Mouse (Mus musculus) heart, postnatal 0 days (tissue): ENCODE measurements around the gene Gmfg. TPM values are rescaled to one million over a fixed set of nuclear protein-coding genes. Genes with fewer than 3 reads are reported as not detected.

Source experiments
- ATAC-seq: fragments of 200-750 bp; cut with Nextera tagmentation; 2 replicates; pipeline ENCODE4 v1.8.0; 2017; ENCODE audit warnings: low read depth, moderate number of reproducible peaks, moderate library complexity; ENCODE audit not compliant: insufficient read depth
- DNase-seq: peaks from one replicate; pipeline ENCODE4 v3.0.0-alpha.2; 2016; ENCODE audit warnings: low spot score
- H3K27ac ChIP-seq: fragments of 300-500 bp; sonication (generic); 2 replicates; pipeline ENCODE4 v1.5.1; 2014; ENCODE audit warnings: low read depth, mild to moderate bottlenecking
- H3K27me3 ChIP-seq: fragments of 300-500 bp; sonication (generic); 2 replicates; pipeline ENCODE4 v1.6.1; 2014; ENCODE audit warnings: low read length, mixed read lengths; ENCODE audit not compliant: control insufficient read depth, insufficient read depth
- H3K36me3 ChIP-seq: fragments of 300-500 bp; sonication (generic); replicated peaks from 2 replicates; pipeline ENCODE4 v1.6.1; 2014; ENCODE audit warnings: low read length, mixed read lengths; ENCODE audit not compliant: control insufficient read depth, insufficient read depth
- H3K4me1 ChIP-seq: fragments of 300-500 bp; sonication (generic); 2 replicates; pipeline ENCODE4 v1.6.1; 2014; ENCODE audit warnings: antibody characterized with exemption; ENCODE audit not compliant: control insufficient read depth, insufficient read depth
- H3K4me2 ChIP-seq: fragments of 300-500 bp; sonication (generic); 2 replicates; pipeline ENCODE4 v1.6.1; 2014; ENCODE audit warnings: low read depth, mild to moderate bottlenecking, low read length, moderate library complexity
- H3K4me3 ChIP-seq: fragments of 300-500 bp; sonication (generic); 2 replicates; pipeline ENCODE4 v1.5.1; 2014; ENCODE audit warnings: low read depth, low read length
- H3K9ac ChIP-seq: fragments of 300-500 bp; sonication (generic); replicated peaks from 2 replicates; pipeline ENCODE4 v1.6.1; 2014; ENCODE audit warnings: low read depth, low read length, mixed read lengths
- H3K9me3 ChIP-seq: fragments of 300-500 bp; sonication (generic); replicated peaks from 2 replicates; pipeline ENCODE4 v1.6.1; 2016; ENCODE audit warnings: low read length; ENCODE audit not compliant: control insufficient read depth
- CTCF ChIP-seq: IDR thresholded peaks from 2 replicates; pipeline ENCODE4 v1.5.1; 2016; ENCODE audit warnings: antibody characterized with exemption, control low read depth, low read depth
- EP300 ChIP-seq: IDR thresholded peaks from 2 replicates; pipeline ENCODE4 v1.6.1; 2016; ENCODE audit warnings: antibody characterized with exemption, low read depth
- WGBS: fragments of 180-500 bp; shearing (Covaris S2); extraction: QIAGEN DNeasy Blood & Tissue Kit; methylation state at CpG from one replicate; pipeline ENCODE4 v1.1.7; 2014; 5-methylcytosine and 5-hydroxymethylcytosine counted together
- polyA plus RNA-seq: library from polyadenylated mRNA; unstranded; fragments of >200 nt; fragmentation: Nextera tagmentation; extraction: Ambion mirVana; gene quantifications from 2 replicates; pipeline ENCODE4 v1.2.1, GENCODE M21; 2015
- total RNA-seq: library from RNA; depleted of rRNA; stranded (reverse); fragments of >200 nt; gene quantifications from 2 replicates; pipeline ENCODE4 v1.2.3, GENCODE M21; 2014; ENCODE audit warnings: low replicate concordance; rRNA removed

Gene Gmfg
- total and polyA plus RNA-seq, 2 experiments from 2014 or later, result 1.5 to 8.9 TPM

DNA sequence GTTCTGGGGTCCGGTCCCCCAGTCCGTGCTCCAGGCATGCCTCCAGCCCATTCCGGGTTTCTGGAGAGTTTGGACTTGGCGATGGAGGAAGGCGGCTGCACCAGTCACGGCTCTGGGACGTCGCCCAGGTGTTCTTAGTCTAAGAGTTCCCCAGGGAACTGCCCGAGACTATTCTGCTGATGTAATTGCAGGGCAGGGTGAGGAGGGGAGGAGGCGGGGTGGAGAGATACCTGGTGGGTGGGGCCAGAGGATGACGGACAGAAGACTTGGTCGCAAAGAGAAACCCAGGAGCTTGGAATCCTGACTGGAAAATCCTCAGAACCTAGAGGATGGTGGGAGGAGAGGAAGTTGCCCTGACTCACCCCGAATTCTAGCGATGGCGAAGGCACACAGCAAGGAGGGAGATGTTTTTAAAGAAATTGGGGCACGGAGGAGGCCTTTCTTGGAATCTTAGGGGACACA lies 50.8 kb downstream of the Gmfg start:
- no peaks in the 10 kb centered on the region for H3K36me3 ChIP-seq
- H3K27ac ChIP-seq, result no peak overlapping the region
- no peaks in the 10 kb centered on the region for H3K27me3 ChIP-seq
- DNase-seq (no peak), ATAC-seq (no peak)
- H3K4me1 ChIP-seq, result no peaks in the 10 kb centered on the region
- H3K9ac ChIP-seq, result no peak overlapping the region
- no peaks in the 10 kb centered on the region for H3K9me3 ChIP-seq
- H3K4me3 ChIP-seq, result no peak overlapping the region
- TF ChIP-seq EP300 (no peak), CTCF (no peak)
- 0 out of 2 replicates have a peak overlapping the region, but pooled peaks have one; percentile 10 for H3K4me2 ChIP-seq
- WGBS, result 6% methylated on average over 16 of the region's 16 CpGs

DNA sequence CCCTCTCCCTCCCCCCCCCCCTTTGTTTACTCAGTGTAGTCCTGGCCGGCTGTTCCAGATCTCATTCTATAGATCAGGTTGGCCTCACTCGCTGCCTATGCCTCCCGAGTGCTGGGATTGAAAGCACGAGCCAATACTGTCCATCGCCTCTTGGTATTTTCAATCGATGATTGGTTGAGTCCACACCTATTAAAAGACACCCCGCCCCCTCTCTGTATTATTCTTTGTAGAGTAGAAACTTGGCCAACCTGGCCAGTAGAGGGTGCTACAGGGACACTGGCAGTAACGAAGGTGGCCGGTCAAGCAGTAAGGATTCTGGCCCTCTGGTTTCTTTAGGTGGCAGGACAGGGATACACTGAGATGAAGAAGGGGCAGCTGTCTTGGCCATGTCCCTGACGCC lies 53.2 kb downstream of the Gmfg start:
- Histone ChIP-seq H3K4me1 (no peaks in the 10 kb centered on the region), H3K27me3 (no peaks in the 10 kb centered on the region), H3K4me3 (no peak overlapping the region), H3K9me3 (no peaks in the 10 kb centered on the region), H3K4me2 (no peak overlapping the region), H3K27ac (no peak overlapping the region), H3K9ac (no peak overlapping the region), H3K36me3 (no peaks in the 10 kb centered on the region)
- ATAC-seq, result no peak
- DNase-seq, result peak; percentile 25
- TF ChIP-seq EP300, result no peak
- peak; percentile 64 for TF ChIP-seq CTCF
- WGBS, result 2% methylated on average over 10 of the region's 10 CpGs

DNA sequence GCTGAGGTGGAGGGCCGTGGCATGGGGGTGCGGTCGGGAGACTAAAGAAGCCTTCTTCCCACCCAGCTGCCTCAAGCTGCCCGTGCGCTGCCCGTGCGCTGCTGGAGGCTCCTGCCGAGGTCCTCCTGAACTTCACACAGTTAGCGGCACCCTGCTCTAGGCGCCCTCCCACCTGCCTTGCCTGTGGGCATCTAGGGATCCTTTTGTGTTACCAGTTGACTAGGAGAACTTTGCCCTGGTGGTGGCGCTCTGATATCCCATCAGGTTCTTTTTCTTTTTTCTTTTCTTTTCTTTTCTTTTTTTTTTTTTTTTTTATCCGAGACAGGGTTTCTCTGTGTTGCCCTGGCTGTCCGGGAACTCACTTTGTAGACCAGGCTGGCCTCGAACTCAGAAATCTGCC lies 53.7 kb downstream of the Gmfg start:
- Histone ChIP-seq H3K27ac (no peak overlapping the region), H3K4me1 (no peaks in the 10 kb centered on the region), H3K4me3 (no peak overlapping the region), H3K9me3 (no peaks in the 10 kb centered on the region), H3K4me2 (no peak overlapping the region), H3K36me3 (no peaks in the 10 kb centered on the region), H3K27me3 (no peaks in the 10 kb centered on the region), H3K9ac (no peak overlapping the region)
- 30% methylated on average over 14 of the region's 14 CpGs for WGBS
- TF ChIP-seq EP300 (no peak), CTCF (no peak)
- ATAC-seq (no peak), DNase-seq (no peak)

DNA sequence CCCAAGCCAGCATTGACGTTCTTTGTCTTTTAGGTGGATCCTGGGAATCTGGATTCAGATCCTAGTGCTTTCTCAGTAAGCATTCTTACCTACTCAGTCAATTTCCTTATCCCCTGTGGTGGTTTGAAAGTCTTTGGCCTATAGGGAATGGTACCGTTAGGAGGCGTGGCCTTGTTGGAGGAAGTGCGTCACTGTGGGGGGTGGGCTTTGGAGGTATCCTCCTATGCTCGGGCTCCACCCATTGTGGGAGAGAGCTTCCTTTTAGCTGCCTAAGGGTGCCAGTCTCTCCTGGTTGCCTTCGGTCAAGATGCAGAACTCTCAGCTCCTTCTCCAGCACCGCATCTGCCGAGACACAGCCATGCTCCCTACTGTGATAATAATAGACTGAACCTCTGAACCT lies 55.1 kb downstream of the Gmfg start:
- Histone ChIP-seq H3K9ac (no peak overlapping the region), H3K27me3 (no peaks in the 10 kb centered on the region), H3K4me1 (no peaks in the 10 kb centered on the region), H3K4me3 (no peak overlapping the region), H3K27ac (no peak overlapping the region), H3K4me2 (no peak overlapping the region), H3K36me3 (no peaks in the 10 kb centered on the region), H3K9me3 (no peaks in the 10 kb centered on the region)
- DNase-seq (no peak), ATAC-seq (no peak)
- 78% methylated on average over 8 of the region's 8 CpGs for WGBS
- TF ChIP-seq CTCF (no peak), EP300 (no peak)

DNA sequence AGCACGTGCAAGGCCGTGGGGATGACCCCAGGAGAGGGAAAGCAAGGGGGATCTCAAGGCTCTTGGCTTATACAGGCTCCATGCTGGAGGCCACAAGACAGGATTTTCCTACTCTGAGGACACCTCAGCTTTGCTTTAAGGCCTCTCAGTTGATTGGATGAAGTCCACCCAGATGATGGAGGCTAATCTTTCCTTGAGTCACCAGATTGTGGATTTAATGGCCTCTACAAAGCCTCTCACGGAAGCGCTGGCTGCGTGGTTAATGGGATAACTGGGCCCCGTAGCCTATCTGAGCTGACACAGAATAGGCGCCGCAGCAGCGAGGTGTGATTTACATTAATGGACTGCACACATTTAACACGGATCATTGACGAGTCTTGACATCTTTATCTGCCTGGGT lies 58.2 kb downstream of the Gmfg start:
- TF ChIP-seq EP300, result no peak
- no peak for TF ChIP-seq CTCF
- no peaks in the 10 kb centered on the region for H3K9me3 ChIP-seq
- H3K27me3 ChIP-seq, result no peaks in the 10 kb centered on the region
- no peak for ATAC-seq
- H3K4me3 ChIP-seq, result no peak overlapping the region
- WGBS, result 69% methylated on average over 11 of the region's 11 CpGs
- no peak overlapping the region for H3K4me2 ChIP-seq
- H3K27ac ChIP-seq, result no peak overlapping the region
- H3K4me1 ChIP-seq, result no peaks in the 10 kb centered on the region
- no peaks in the 10 kb centered on the region for H3K36me3 ChIP-seq
- no peak for DNase-seq
- no peak overlapping the region for H3K9ac ChIP-seq

Other genes starting within 250 kb of the Gmfg start
- 6.5 and 18.2 TPM in 2 replicates for gene Eid2, start 169.6 kb upstream of the Gmfg start, total RNA-seq
- 1.4 and 1.6 TPM in 2 replicates for gene Eid2, start 169.6 kb upstream of the Gmfg start, polyA plus RNA-seq
- gene Eid2b, start 159.7 kb upstream of the Gmfg start, total RNA-seq, result 4.4 and 13.0 TPM in 2 replicates
- gene Eid2b, start 159.7 kb upstream of the Gmfg start, polyA plus RNA-seq, result 9.1 and 9.7 TPM in 2 replicates
- gene Selenov, start 146.3 kb upstream of the Gmfg start, total RNA-seq, result not detected in 2 replicates
- gene Selenov, start 146.3 kb upstream of the Gmfg start, polyA plus RNA-seq, result not detected in 2 replicates
- not detected in 2 replicates for gene Dll3, start 135.2 kb upstream of the Gmfg start, total RNA-seq
- not detected in 2 replicates for gene Dll3, start 135.2 kb upstream of the Gmfg start, polyA plus RNA-seq
- gene Timm50, start 125.4 kb upstream of the Gmfg start, total RNA-seq, result 60.6 and 69.9 TPM in 2 replicates
- gene Timm50, start 125.4 kb upstream of the Gmfg start, polyA plus RNA-seq, result 90.1 and 90.6 TPM in 2 replicates
- 52.3 and 71.4 TPM in 2 replicates for gene Supt5, start 98.7 kb upstream of the Gmfg start, total RNA-seq
- gene Supt5, start 98.7 kb upstream of the Gmfg start, polyA plus RNA-seq, result 36.4 and 36.6 TPM in 2 replicates
- gene Rps16, start 86.8 kb upstream of the Gmfg start, total RNA-seq, result 145 and 161 TPM in 2 replicates
- gene Rps16, start 86.8 kb upstream of the Gmfg start, polyA plus RNA-seq, result 481 and 513 TPM in 2 replicates
- 23.5 and 41.7 TPM in 2 replicates for gene Plekhg2, start 64.8 kb upstream of the Gmfg start, total RNA-seq
- 11.8 and 13.7 TPM in 2 replicates for gene Plekhg2, start 64.8 kb upstream of the Gmfg start, polyA plus RNA-seq
- gene Zfp36, start 57.2 kb upstream of the Gmfg start, total RNA-seq, result 10.8 and 19.2 TPM in 2 replicates
- 12.5 and 13.6 TPM in 2 replicates for gene Zfp36, start 57.2 kb upstream of the Gmfg start, polyA plus RNA-seq
- 42.1 and 51.4 TPM in 2 replicates for gene Med29, start 44.7 kb upstream of the Gmfg start, total RNA-seq
- 44.1 and 45.8 TPM in 2 replicates for gene Med29, start 44.7 kb upstream of the Gmfg start, polyA plus RNA-seq
- gene Paf1, start 44.5 kb upstream of the Gmfg start, total RNA-seq, result 29.8 and 66.1 TPM in 2 replicates
- 54.2 and 56.5 TPM in 2 replicates for gene Paf1, start 44.5 kb upstream of the Gmfg start, polyA plus RNA-seq
- 1.4 and 3.9 TPM in 2 replicates for gene Lrfn1, start 14.5 kb downstream of the Gmfg start, total RNA-seq
- gene Lrfn1, start 14.5 kb downstream of the Gmfg start, polyA plus RNA-seq, result 0.31 and 0.55 TPM in 2 replicates
- gene Ifnl2, start 73.0 kb downstream of the Gmfg start, total RNA-seq, result not detected in 2 replicates
- not detected in 2 replicates for gene Ifnl2, start 73.0 kb downstream of the Gmfg start, polyA plus RNA-seq
- gene Ifnl3, start 85.4 kb downstream of the Gmfg start, total RNA-seq, result not detected in 2 replicates
- not detected in 2 replicates for gene Ifnl3, start 85.4 kb downstream of the Gmfg start, polyA plus RNA-seq
- not detected in 2 replicates for gene Sycn, start 103.4 kb downstream of the Gmfg start, total RNA-seq
- gene Sycn, start 103.4 kb downstream of the Gmfg start, polyA plus RNA-seq, result not detected in 2 replicates
- gene Nccrp1, start 109.8 kb downstream of the Gmfg start, total RNA-seq, result not detected in 2 replicates
- not detected in 2 replicates for gene Nccrp1, start 109.8 kb downstream of the Gmfg start, polyA plus RNA-seq
- gene Samd4b, start 160.7 kb downstream of the Gmfg start, total RNA-seq, result 37.0 and 53.5 TPM in 2 replicates
- gene Samd4b, start 160.7 kb downstream of the Gmfg start, polyA plus RNA-seq, result 12.3 and 12.4 TPM in 2 replicates
- gene Pak4, start 160.7 kb downstream of the Gmfg start, total RNA-seq, result 12.7 and 17.1 TPM in 2 replicates
- 11.3 and 12.0 TPM in 2 replicates for gene Pak4, start 160.7 kb downstream of the Gmfg start, polyA plus RNA-seq
- gene Acp7, start 193.9 kb downstream of the Gmfg start, total RNA-seq, result not detected in 2 replicates
- gene Acp7, start 193.9 kb downstream of the Gmfg start, polyA plus RNA-seq, result not detected in 2 replicates